Mouse (Mus musculus): ENCODE data around the gene Olfr1417. TPM values are rescaled to one million over a fixed set of nuclear protein-coding genes. Genes with fewer than 3 reads are reported as not detected.
A peak's percentile ranks its signal among the peaks of the same experiment; 100 is the strongest.

Olfr1417 gene
- polyA plus RNA-seq, 1 experiment from 2014 or later = not detected

- Histone ChIP-seq H3K9me3 (ENCODE audit: control insufficient read depth, low read length) (no peaks in the 10 kb centered on the region), H3K27me3 (replicated peaks; ENCODE audit: control insufficient read depth, insufficient read depth, low read length) (no peaks in the 10 kb centered on the region), H3K27ac (ENCODE audit: low read length) (no peak overlapping the region), H3K4me2 (ENCODE audit: low read length) (no peak overlapping the region), H3K4me1 (replicated peaks; ENCODE audit: control insufficient read depth, insufficient read depth, low read length) (no peaks in the 10 kb centered on the region), H3K36me3 (ENCODE audit: control insufficient read depth, insufficient read depth) (no peaks in the 10 kb centered on the region), H3K4me3 (replicated peaks; ENCODE audit: low read length) (no peak overlapping the region), H3K9ac (replicated peaks; ENCODE audit: low read depth, low read length) (no peak overlapping the region)
- no peak for ATAC-seq
- 84% methylated on average over 6 of the region's 6 CpGs for WGBS
Observed at GRCm38 (mm10) chr19:11794447-11794846, 44.6 kb downstream of the Olfr1417 start.

DNA sequence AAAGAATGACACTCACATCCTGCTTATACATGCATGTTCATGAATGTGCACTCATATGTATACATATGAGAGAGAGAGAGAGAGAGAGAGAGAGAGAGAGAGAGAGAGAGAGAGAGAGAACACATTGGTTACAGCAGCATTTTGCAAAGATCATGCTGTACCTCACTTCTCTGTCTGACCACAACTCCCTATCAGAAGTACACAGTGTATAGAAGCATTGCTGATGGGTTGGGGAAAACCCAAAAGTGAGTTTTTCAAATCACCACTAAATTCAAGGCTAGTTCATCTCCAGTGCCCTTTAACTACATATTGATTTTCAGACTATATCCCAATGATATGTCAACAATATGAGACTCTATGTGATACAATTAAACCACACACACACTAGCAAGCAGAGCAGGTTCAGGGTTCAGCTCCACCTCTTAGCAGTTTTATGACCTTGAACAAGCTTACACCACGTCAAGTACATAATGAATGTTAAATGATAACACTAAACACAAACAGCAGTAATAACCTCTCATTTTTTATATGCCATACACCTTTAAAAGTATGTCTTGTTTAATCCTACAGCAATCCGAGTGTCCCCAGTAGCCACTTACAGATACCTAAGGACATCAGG lies 45.2 kb downstream of the Olfr1417 start:
- Histone ChIP-seq H3K9me3 (ENCODE audit: control insufficient read depth, low read length) (no peaks in the 10 kb centered on the region), H3K36me3 (ENCODE audit: control insufficient read depth, insufficient read depth) (no peaks in the 10 kb centered on the region), H3K4me1 (replicated peaks; ENCODE audit: control insufficient read depth, insufficient read depth, low read length) (no peaks in the 10 kb centered on the region), H3K4me3 (replicated peaks; ENCODE audit: low read length) (no peak overlapping the region), H3K27ac (ENCODE audit: low read length) (no peak overlapping the region), H3K27me3 (replicated peaks; ENCODE audit: control insufficient read depth, insufficient read depth, low read length) (no peaks in the 10 kb centered on the region), H3K9ac (replicated peaks; ENCODE audit: low read depth, low read length) (no peak overlapping the region), H3K4me2 (ENCODE audit: low read length) (no peak overlapping the region)
- no peak for ATAC-seq
- WGBS = 91% methylated on average over 2 of the region's 2 CpGs

DNA sequence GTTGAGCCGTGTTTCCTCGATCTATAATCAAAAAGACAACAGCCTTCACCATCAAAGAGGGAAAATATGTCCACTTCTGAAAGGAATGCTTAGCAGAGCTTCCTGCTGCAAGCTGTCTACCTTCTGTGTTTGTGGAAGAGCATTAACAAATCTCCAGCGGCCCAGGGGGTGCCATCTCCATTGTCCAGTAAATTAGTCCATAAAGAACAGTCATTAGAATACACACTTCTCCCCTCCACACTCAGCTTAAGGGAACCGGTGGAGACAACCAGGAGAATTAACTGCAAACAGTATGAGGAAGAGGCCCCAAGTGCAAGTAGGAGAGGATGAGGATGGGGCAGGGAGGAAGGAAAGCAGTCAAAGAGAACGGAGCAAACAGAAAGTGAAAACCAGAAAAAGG lies 47.2 kb downstream of the Olfr1417 start:
- 62% methylated on average over 5 of the region's 5 CpGs for WGBS
- Histone ChIP-seq H3K27ac (ENCODE audit: low read length) (no peak overlapping the region), H3K4me2 (ENCODE audit: low read length) (no peak overlapping the region), H3K4me3 (replicated peaks; ENCODE audit: low read length) (no peak overlapping the region), H3K9me3 (ENCODE audit: control insufficient read depth, low read length) (no peaks in the 10 kb centered on the region), H3K36me3 (ENCODE audit: control insufficient read depth, insufficient read depth) (no peaks in the 10 kb centered on the region), H3K4me1 (replicated peaks; ENCODE audit: control insufficient read depth, insufficient read depth, low read length) (no peaks in the 10 kb centered on the region), H3K27me3 (replicated peaks; ENCODE audit: control insufficient read depth, insufficient read depth, low read length) (no peaks in the 10 kb centered on the region), H3K9ac (replicated peaks; ENCODE audit: low read depth, low read length) (no peak overlapping the region)
- ATAC-seq = no peak

- H3K9ac ChIP-seq (replicated peaks; ENCODE audit: low read depth, low read length) = no peak overlapping the region
- H3K4me2 ChIP-seq (ENCODE audit: low read length) = no peak overlapping the region
- 93% methylated on average over 6 of the region's 6 CpGs for WGBS
- H3K27ac ChIP-seq (ENCODE audit: low read length) = no peak overlapping the region
- no peak overlapping the region for H3K4me3 ChIP-seq (replicated peaks; ENCODE audit: low read length)
- H3K36me3 ChIP-seq (ENCODE audit: control insufficient read depth, insufficient read depth) = no peaks in the 10 kb centered on the region
- H3K4me1 ChIP-seq (replicated peaks; ENCODE audit: control insufficient read depth, insufficient read depth, low read length) = no peaks in the 10 kb centered on the region
- no peaks in the 10 kb centered on the region for H3K9me3 ChIP-seq (ENCODE audit: control insufficient read depth, low read length)
- no peaks in the 10 kb centered on the region for H3K27me3 ChIP-seq (replicated peaks; ENCODE audit: control insufficient read depth, insufficient read depth, low read length)
- no peak for ATAC-seq
Observed at GRCm38 (mm10) chr19:11788876-11789275, 50.1 kb downstream of the Olfr1417 start.

DNA sequence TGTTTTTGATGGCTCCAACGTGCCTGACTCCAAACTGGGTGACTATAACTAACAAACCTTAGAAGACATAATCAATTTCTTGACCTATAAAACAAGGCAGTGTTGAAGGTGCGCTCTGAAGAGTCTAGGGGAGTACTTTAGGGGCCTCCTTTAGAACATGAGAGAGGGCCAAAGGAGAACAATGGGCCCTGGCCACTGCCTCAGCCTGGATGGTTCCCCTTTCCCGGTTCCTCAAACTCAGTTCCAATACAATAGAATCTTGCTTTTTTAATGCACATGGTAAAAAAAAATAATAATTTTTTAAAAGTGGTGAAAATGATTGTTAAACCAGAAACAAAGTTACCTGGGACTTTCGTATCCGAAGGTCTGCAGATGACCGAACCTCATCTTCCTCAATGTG lies 51.2 kb downstream of the Olfr1417 start:
- 89% methylated on average over 6 of the region's 6 CpGs for WGBS

DNA sequence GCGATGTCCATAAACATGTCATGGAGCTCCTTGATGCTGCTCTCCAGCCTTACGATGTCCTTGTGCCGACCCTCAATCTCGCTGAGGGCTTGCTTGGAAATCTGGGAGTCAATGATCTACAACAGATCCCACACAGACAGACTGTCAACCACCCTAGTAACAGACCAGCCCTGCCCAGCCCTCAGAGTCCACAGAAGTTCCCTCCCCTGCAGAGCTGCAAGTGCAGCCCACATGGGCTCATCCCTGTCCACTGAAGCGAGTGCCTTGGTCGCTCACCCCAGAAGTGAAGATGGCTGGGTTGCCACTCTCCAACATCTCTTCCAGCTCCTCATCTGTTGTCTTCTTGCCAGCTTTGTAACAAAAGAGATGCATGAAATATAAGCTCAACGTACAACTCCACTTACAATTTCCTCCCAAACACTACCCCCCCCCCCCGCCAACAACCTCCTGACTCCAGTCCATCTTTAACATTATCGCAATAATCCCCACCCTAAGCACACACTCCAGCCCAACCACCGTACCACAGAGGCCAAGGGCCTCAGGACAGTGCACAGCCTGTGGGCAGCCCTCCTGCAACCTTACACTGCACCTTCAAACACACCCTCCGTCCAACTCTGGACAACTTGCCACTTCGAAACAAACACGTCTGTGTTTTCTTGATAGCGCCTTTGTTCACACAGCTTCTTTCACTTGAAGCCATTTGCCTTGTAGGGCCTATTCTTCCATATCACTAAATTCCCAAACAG lies 53.4 kb downstream of the Olfr1417 start:
- Histone ChIP-seq H3K36me3 (ENCODE audit: control insufficient read depth, insufficient read depth) (no peaks in the 10 kb centered on the region), H3K4me3 (replicated peaks; ENCODE audit: low read length) (no peak overlapping the region), H3K27me3 (replicated peaks; ENCODE audit: control insufficient read depth, insufficient read depth, low read length) (no peaks in the 10 kb centered on the region), H3K27ac (ENCODE audit: low read length) (no peak overlapping the region), H3K4me1 (replicated peaks; ENCODE audit: control insufficient read depth, insufficient read depth, low read length) (no peaks in the 10 kb centered on the region), H3K9me3 (ENCODE audit: control insufficient read depth, low read length) (no peaks in the 10 kb centered on the region), H3K4me2 (ENCODE audit: low read length) (no peak overlapping the region), H3K9ac (replicated peaks; ENCODE audit: low read depth, low read length) (no peak overlapping the region)
- no peak for ATAC-seq
- WGBS = 94% methylated on average over 14 of the region's 14 CpGs

More for the DNA sequence above, 51.2 kb downstream of the Olfr1417 start:
- Histone ChIP-seq H3K9ac (replicated peaks; ENCODE audit: low read depth, low read length) (no peak overlapping the region), H3K9me3 (ENCODE audit: control insufficient read depth, low read length) (no peaks in the 10 kb centered on the region), H3K4me1 (replicated peaks; ENCODE audit: control insufficient read depth, insufficient read depth, low read length) (no peaks in the 10 kb centered on the region), H3K4me3 (replicated peaks; ENCODE audit: low read length) (no peak overlapping the region), H3K36me3 (ENCODE audit: control insufficient read depth, insufficient read depth) (no peaks in the 10 kb centered on the region), H3K27me3 (replicated peaks; ENCODE audit: control insufficient read depth, insufficient read depth, low read length) (no peaks in the 10 kb centered on the region), H3K27ac (ENCODE audit: low read length) (no peak overlapping the region), H3K4me2 (ENCODE audit: low read length) (no peak overlapping the region)
- ATAC-seq = no peak

DNA sequence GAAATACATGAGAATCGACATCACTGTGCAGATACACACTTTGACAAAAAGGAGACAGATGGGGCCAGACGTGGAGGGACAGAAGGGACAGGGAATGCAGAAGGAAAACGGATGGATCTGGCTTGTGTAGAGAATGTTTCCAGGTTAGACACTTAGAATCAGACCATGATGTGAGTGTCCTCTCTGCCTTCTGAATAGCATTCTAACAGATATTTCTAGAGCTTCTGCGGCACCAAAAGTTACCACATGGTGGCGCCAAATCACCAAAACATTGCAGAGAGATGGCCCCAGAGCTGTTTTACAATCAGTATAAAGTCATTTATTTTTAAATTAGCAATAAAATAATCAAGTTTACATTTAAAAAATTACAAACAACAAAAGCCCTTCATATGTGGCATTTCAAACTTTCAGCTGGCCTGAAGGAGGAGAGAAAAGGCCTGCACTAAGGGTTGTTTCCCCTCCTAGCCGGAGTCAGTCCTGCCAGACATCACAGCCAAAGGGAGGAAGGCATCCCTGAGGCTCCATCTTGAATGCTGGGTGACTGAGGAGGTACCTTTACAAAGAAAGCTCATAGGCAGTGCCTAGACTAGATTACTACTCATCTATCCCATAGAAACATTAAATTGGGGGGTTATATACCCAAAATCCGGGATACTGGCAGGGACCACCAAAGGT lies 61.7 kb downstream of the Olfr1417 start:
- no peak overlapping the region for H3K9ac ChIP-seq (replicated peaks; ENCODE audit: low read depth, low read length)
- no peak overlapping the region for H3K4me3 ChIP-seq (replicated peaks; ENCODE audit: low read length)
- WGBS = 57% methylated on average over 7 of the region's 7 CpGs
- ATAC-seq = peak; percentile 43; the same call in 1 of the 2 replicates
- H3K9me3 ChIP-seq (ENCODE audit: control insufficient read depth, low read length) = no peaks in the 10 kb centered on the region
- H3K27ac ChIP-seq (ENCODE audit: low read length) = no peak overlapping the region
- no peak overlapping the region for H3K4me2 ChIP-seq (ENCODE audit: low read length)
- H3K4me1 ChIP-seq (replicated peaks; ENCODE audit: control insufficient read depth, insufficient read depth, low read length) = no peaks in the 10 kb centered on the region
- peaks cover 18% of the 10 kb centered on the region for H3K36me3 ChIP-seq (ENCODE audit: control insufficient read depth, insufficient read depth)
- no peaks in the 10 kb centered on the region for H3K27me3 ChIP-seq (replicated peaks; ENCODE audit: control insufficient read depth, insufficient read depth, low read length)

Other genes starting within 250 kb of the Olfr1417 start
- gene Ms4a6d, start 234.4 kb downstream of the Olfr1417 start, polyA plus RNA-seq (2015; fragmentation: Nextera tagmentation; extraction: Ambion mirVana) = 1.4 and 1.9 TPM in 2 replicates
- gene Ms4a2, start 215.5 kb downstream of the Olfr1417 start, polyA plus RNA-seq (2015; fragmentation: Nextera tagmentation; extraction: Ambion mirVana) = 0.14 TPM in 1 of 2 replicates, not detected in the other
- not detected in 2 replicates for gene Ms4a3, start 198.4 kb downstream of the Olfr1417 start, polyA plus RNA-seq (2015; fragmentation: Nextera tagmentation; extraction: Ambion mirVana)
- not detected in 2 replicates for gene Oosp2, start 178.7 kb downstream of the Olfr1417 start, polyA plus RNA-seq (2015; fragmentation: Nextera tagmentation; extraction: Ambion mirVana)
- gene Oosp1, start 148.1 kb downstream of the Olfr1417 start, polyA plus RNA-seq (2015; fragmentation: Nextera tagmentation; extraction: Ambion mirVana) = not detected in 2 replicates
- gene Oosp3, start 142.2 kb downstream of the Olfr1417 start, polyA plus RNA-seq (2015; fragmentation: Nextera tagmentation; extraction: Ambion mirVana) = not detected in 2 replicates
- not detected in 2 replicates for gene Gif, start 91.7 kb downstream of the Olfr1417 start, polyA plus RNA-seq (2015; fragmentation: Nextera tagmentation; extraction: Ambion mirVana)
- 39.7 and 42.4 TPM in 2 replicates for gene Mrpl16, start 68.8 kb downstream of the Olfr1417 start, polyA plus RNA-seq (2015; fragmentation: Nextera tagmentation; extraction: Ambion mirVana)
- 10.5 and 14.9 TPM in 2 replicates for gene Stx3, start 19.8 kb downstream of the Olfr1417 start, polyA plus RNA-seq (2015; fragmentation: Nextera tagmentation; extraction: Ambion mirVana)
- not detected in 2 replicates for gene Olfr1418, start 21.8 kb upstream of the Olfr1417 start, polyA plus RNA-seq (2015; fragmentation: Nextera tagmentation; extraction: Ambion mirVana)
- gene Olfr1419, start 35.9 kb upstream of the Olfr1417 start, polyA plus RNA-seq (2015; fragmentation: Nextera tagmentation; extraction: Ambion mirVana) = not detected in 2 replicates
- not detected in 2 replicates for gene Olfr1420, start 47.3 kb upstream of the Olfr1417 start, polyA plus RNA-seq (2015; fragmentation: Nextera tagmentation; extraction: Ambion mirVana)
- gene Patl1, start 73.2 kb upstream of the Olfr1417 start, polyA plus RNA-seq (2015; fragmentation: Nextera tagmentation; extraction: Ambion mirVana) = 20.2 and 20.3 TPM in 2 replicates
- 4.1 and 4.3 TPM in 2 replicates for gene Osbp, start 126.7 kb upstream of the Olfr1417 start, polyA plus RNA-seq (2015; fragmentation: Nextera tagmentation; extraction: Ambion mirVana)
- gene Olfr1423, start 202.1 kb upstream of the Olfr1417 start, polyA plus RNA-seq (2015; fragmentation: Nextera tagmentation; extraction: Ambion mirVana) = not detected in 2 replicates
- gene Olfr1424, start 223.5 kb upstream of the Olfr1417 start, polyA plus RNA-seq (2015; fragmentation: Nextera tagmentation; extraction: Ambion mirVana) = not detected in 2 replicates
- gene Olfr1425, start 238.5 kb upstream of the Olfr1417 start, polyA plus RNA-seq (2015; fragmentation: Nextera tagmentation; extraction: Ambion mirVana) = not detected in 2 replicates